Mouse (Mus musculus): ENCODE data around the gene Id1. TPM values are rescaled to one million over a fixed set of nuclear protein-coding genes. Genes with fewer than 3 reads are reported as not detected.

Gene Id1
- polyA plus RNA-seq, 1 experiment from 2014 or later = 39.7 TPM

- peaks cover 4% of the 10 kb centered on the region; the same call in 1 of the 2 replicates for H3K4me1 ChIP-seq (ENCODE audit: insufficient read depth)
- no peak for ATAC-seq
Observed at GRCm38 (mm10) chr2:152694708-152695107, 41.3 kb upstream of the Id1 start.

DNA sequence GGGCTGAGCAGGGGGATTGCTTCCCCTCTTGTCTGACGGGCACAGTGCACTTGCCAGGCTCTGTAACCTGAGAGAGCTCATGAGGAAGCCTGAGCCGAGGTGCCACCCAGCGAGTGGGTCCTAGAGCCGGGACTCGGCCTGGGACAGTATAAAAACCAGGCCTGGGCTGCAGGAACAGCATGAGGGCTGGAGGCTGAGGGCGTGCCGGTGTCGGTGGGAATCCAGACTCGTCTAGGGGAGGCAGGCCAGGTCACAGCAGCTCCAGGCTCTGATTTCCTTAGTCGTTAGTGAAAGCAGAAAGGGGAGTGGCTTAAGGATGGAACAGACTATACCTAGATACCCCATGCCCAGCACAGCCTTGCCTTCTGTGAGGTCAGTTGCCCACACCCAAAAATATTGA lies 40.0 kb upstream of the Id1 start:
- WGBS (ENCODE audit: insufficient replicate concordance) = 76% methylated on average over 10 of the region's 10 CpGs
- Histone ChIP-seq H3K4me3 (ENCODE audit: low read depth, low read length) (no peak overlapping the region), H3K9ac (replicated peaks) (no peak overlapping the region), H3K4me1 (ENCODE audit: insufficient read depth) (peaks cover 4% of the 10 kb centered on the region; the same call in 1 of the 2 replicates), H3K9me3 (ENCODE audit: low read length) (no peaks in the 10 kb centered on the region), H3K27ac (ENCODE audit: low read depth) (no peak overlapping the region), H3K36me3 (replicated peaks; ENCODE audit: insufficient read depth, low read length) (peaks cover 58% of the 10 kb centered on the region), H3K4me2 (ENCODE audit: low read depth, low read length) (no peak overlapping the region), H3K27me3 (ENCODE audit: insufficient read depth, low read length) (no peaks in the 10 kb centered on the region)
- DNase-seq = no peak
- no peak for ATAC-seq
- TF ChIP-seq CTCF (IDR thresholded peaks at IDR 0.05; ENCODE audit: low read depth) (no peak), EP300 (IDR thresholded peaks at IDR 0.05; ENCODE audit: low read depth) (no peak)

More at GRCm38 (mm10) chr2:152694708-152695107, 41.3 kb upstream of the Id1 start:
- 67% methylated on average over 7 of the region's 7 CpGs for WGBS (ENCODE audit: insufficient replicate concordance)
- H3K36me3 ChIP-seq (replicated peaks; ENCODE audit: insufficient read depth, low read length) = peaks cover 51% of the 10 kb centered on the region
- H3K9ac ChIP-seq (replicated peaks) = no peak overlapping the region
- H3K4me3 ChIP-seq (ENCODE audit: low read depth, low read length) = no peak overlapping the region
- DNase-seq = no peak
- no peak overlapping the region for H3K27ac ChIP-seq (ENCODE audit: low read depth)
- TF ChIP-seq EP300 (IDR thresholded peaks at IDR 0.05; ENCODE audit: low read depth) (no peak), CTCF (IDR thresholded peaks at IDR 0.05; ENCODE audit: low read depth) (no peak)
- H3K4me2 ChIP-seq (ENCODE audit: low read depth, low read length) = no peak overlapping the region
- no peaks in the 10 kb centered on the region for H3K9me3 ChIP-seq (ENCODE audit: low read length)
- no peaks in the 10 kb centered on the region for H3K27me3 ChIP-seq (ENCODE audit: insufficient read depth, low read length)

DNA sequence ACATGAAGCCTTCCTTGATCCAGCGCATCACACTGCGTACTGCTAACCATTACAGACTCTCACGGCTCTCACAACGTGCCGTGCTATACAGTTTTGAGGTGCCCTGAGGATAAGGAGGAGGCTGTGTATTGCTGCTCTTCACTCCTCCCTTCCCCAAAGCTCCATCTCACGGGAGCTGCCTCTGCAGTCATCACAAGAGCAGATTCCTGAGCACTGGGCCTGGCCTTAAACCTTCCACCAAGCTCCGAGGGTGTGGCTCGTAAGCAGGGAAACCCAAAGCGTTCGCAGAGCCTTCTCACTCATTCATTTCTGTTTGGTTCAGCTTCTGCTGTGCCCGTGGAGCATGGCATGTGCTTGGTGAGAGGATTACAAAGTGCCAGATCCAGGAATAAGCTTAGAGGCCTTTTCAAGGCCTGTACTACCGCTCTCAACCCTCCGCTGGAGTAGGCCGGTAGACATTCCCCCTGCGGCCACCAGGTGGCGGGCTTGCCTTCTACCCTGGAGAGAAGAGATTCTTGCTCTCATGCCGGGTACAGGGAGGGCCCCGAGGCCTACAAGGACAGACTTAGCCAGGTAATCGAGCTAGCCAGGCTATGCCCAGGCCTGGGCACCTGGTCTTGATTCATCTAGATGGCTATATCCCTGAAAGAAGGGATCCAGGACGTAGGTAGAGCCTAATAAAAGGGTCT lies 39.4 kb upstream of the Id1 start:
- Histone ChIP-seq H3K36me3 (replicated peaks; ENCODE audit: insufficient read depth, low read length) (peaks cover 61% of the 10 kb centered on the region), H3K9ac (replicated peaks) (peak overlapping the region; percentile 30)
- ATAC-seq = peak; percentile 89

GRCm38 (mm10) chr2:152700138-152700537 lies 35.9 kb upstream of the Id1 start:
- no peak for ATAC-seq

More for the DNA sequence above, 39.4 kb upstream of the Id1 start:
- 42% methylated on average over 20 of the region's 20 CpGs for WGBS (ENCODE audit: insufficient replicate concordance)
- Histone ChIP-seq H3K4me3 (ENCODE audit: low read depth, low read length) (no peak overlapping the region), H3K27me3 (ENCODE audit: insufficient read depth, low read length) (no peaks in the 10 kb centered on the region), H3K9me3 (ENCODE audit: low read length) (no peaks in the 10 kb centered on the region), H3K27ac (ENCODE audit: low read depth) (no peak overlapping the region), H3K4me1 (ENCODE audit: insufficient read depth) (peaks cover 4% of the 10 kb centered on the region; the same call in 1 of the 2 replicates), H3K4me2 (ENCODE audit: low read depth, low read length) (no peak overlapping the region)
- DNase-seq = peak; percentile 91
- TF ChIP-seq EP300 (IDR thresholded peaks at IDR 0.05; ENCODE audit: low read depth) (no peak), CTCF (IDR thresholded peaks at IDR 0.05; ENCODE audit: low read depth) (peak; percentile 99)

GRCm38 (mm10) chr2:152700725-152701124 lies 35.3 kb upstream of the Id1 start:
- Histone ChIP-seq H3K4me1 (ENCODE audit: insufficient read depth) (peaks cover 4% of the 10 kb centered on the region; the same call in 1 of the 2 replicates), H3K36me3 (replicated peaks; ENCODE audit: insufficient read depth, low read length) (peaks cover 92% of the 10 kb centered on the region), H3K9me3 (ENCODE audit: low read length) (no peaks in the 10 kb centered on the region), H3K4me3 (ENCODE audit: low read depth, low read length) (no peak overlapping the region), H3K9ac (replicated peaks) (no peak overlapping the region), H3K27me3 (ENCODE audit: insufficient read depth, low read length) (no peaks in the 10 kb centered on the region), H3K27ac (ENCODE audit: low read depth) (no peak overlapping the region), H3K4me2 (ENCODE audit: low read depth, low read length) (no peak overlapping the region)
- no peak for ATAC-seq
- no peak for DNase-seq
- TF ChIP-seq CTCF (IDR thresholded peaks at IDR 0.05; ENCODE audit: low read depth) (no peak), EP300 (IDR thresholded peaks at IDR 0.05; ENCODE audit: low read depth) (no peak)
- WGBS (ENCODE audit: insufficient replicate concordance) = 93% methylated on average over 8 of the region's 8 CpGs

More at GRCm38 (mm10) chr2:152700138-152700537, 35.9 kb upstream of the Id1 start:
- 96% methylated on average over 10 of the region's 10 CpGs for WGBS (ENCODE audit: insufficient replicate concordance)
- TF ChIP-seq CTCF (IDR thresholded peaks at IDR 0.05; ENCODE audit: low read depth) (no peak), EP300 (IDR thresholded peaks at IDR 0.05; ENCODE audit: low read depth) (no peak)
- H3K27me3 ChIP-seq (ENCODE audit: insufficient read depth, low read length) = no peaks in the 10 kb centered on the region
- H3K4me3 ChIP-seq (ENCODE audit: low read depth, low read length) = no peak overlapping the region
- no peaks in the 10 kb centered on the region for H3K9me3 ChIP-seq (ENCODE audit: low read length)
- no peak overlapping the region for H3K9ac ChIP-seq (replicated peaks)
- H3K4me2 ChIP-seq (ENCODE audit: low read depth, low read length) = no peak overlapping the region
- H3K36me3 ChIP-seq (replicated peaks; ENCODE audit: insufficient read depth, low read length) = peaks cover 92% of the 10 kb centered on the region
- no peak for DNase-seq
- peaks cover 4% of the 10 kb centered on the region; the same call in 1 of the 2 replicates for H3K4me1 ChIP-seq (ENCODE audit: insufficient read depth)
- H3K27ac ChIP-seq (ENCODE audit: low read depth) = no peak overlapping the region

- WGBS (ENCODE audit: insufficient replicate concordance) = 92% methylated on average over 21 of the region's 21 CpGs
- TF ChIP-seq CTCF (IDR thresholded peaks at IDR 0.05; ENCODE audit: low read depth) (no peak), EP300 (IDR thresholded peaks at IDR 0.05; ENCODE audit: low read depth) (no peak)
Observed at GRCm38 (mm10) chr2:152703596-152704255, 32.3 kb upstream of the Id1 start.

More at GRCm38 (mm10) chr2:152703596-152704255, 32.3 kb upstream of the Id1 start:
- Histone ChIP-seq H3K4me3 (ENCODE audit: low read depth, low read length) (no peak overlapping the region), H3K9me3 (ENCODE audit: low read length) (no peaks in the 10 kb centered on the region), H3K4me2 (ENCODE audit: low read depth, low read length) (no peak overlapping the region), H3K27ac (ENCODE audit: low read depth) (no peak overlapping the region), H3K36me3 (replicated peaks; ENCODE audit: insufficient read depth, low read length) (peaks cover 82% of the 10 kb centered on the region), H3K9ac (replicated peaks) (no peak overlapping the region), H3K4me1 (ENCODE audit: insufficient read depth) (peaks cover 5% of the 10 kb centered on the region), H3K27me3 (ENCODE audit: insufficient read depth, low read length) (no peaks in the 10 kb centered on the region)
- DNase-seq (no peak), ATAC-seq (no peak)
